Mouse (Mus musculus) mouse trophoblast stem cell (cell line): ENCODE data around the gene Mrvi1.

ENCODE experiments used
- in situ Hi-C, 2 experiments: fragments of 300-500 bp; cut with MseI, MboI; formaldehyde crosslinking; loops; 2 replicates in 1 of 2; 3 replicates in 1 of 2; pipeline ENCODE4 v1.15.1; 2025

Gene Mrvi1

GRCm38 (mm10) chr7:110834522-110834921 is 147.7 kb downstream of the Mrvi1 start:
- in situ Hi-C loops, result no loop called here

GRCm38 (mm10) chr7:110834018-110834417 is 148.2 kb downstream of the Mrvi1 start:
- in situ Hi-C loops, result no loop called here

DNA sequence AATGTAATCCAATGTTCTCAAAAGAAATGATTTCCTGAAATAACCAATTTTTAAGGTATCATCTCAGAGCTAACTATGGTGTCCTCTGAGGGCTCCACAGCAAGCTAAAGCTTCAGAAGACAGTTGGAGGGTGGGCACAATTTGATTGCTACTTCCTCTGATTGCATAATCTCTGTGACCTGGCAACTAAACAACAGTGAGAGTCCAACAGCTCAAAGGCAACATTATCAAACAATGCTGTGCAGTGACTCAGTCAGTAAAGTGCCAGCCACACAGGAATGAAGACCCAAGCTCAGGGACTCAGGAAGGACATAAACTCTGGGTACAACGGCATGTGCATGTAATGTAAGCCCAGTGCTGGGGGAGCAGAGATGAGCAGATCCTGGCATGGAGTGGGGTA is 149.2 kb downstream of the Mrvi1 start:
- in situ Hi-C loops, result no loop called here

DNA sequence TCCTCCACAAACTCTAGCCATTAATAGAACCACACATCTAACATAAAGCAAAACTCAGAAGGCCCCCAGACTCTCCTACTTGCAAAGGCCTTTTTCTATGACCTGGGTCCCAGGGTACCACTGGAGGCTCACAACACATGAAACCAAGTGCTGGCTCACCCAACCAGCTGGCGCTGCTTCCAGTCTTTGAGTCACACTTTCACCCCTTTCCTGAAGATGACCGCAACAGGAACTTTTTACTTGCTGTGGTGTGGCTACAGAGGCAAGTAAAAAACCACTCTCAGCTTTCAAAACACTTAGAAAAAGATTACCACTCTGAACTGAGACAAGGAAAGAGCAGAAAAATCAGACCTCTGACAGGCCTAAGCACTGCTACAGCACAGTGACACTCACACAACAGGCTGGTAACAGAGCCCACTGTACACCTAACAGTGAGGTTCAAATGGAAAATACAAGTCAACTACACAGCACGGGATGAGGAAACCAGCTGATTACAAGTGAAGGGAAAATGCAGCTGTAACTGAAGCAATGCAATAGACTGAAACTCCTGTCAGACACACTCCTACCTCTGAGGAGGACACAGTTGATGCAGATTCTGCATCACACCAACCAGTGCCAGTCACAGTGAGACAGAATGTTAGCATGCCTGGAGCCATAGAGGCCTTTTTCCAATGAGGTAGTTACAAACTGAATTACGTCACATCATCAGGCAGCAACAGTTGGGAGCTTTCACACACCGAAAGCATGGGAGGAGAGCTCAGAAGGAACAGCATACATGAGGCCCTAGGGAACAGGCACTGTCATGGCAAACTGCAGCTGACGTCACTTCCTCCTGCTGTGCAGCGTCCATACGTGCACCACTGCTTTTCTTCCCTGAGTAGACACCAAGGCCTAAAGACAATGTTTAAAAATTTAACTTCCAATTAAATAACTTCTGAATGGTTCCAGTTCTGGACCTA is 158.0 kb downstream of the Mrvi1 start:
- in situ Hi-C loops, result no loop called here

GRCm38 (mm10) chr7:110823593-110823992 is 158.7 kb downstream of the Mrvi1 start:
- in situ Hi-C loops, result no loop called here

GRCm38 (mm10) chr7:110823076-110823475 is 159.2 kb downstream of the Mrvi1 start:
- in situ Hi-C loops, result no loop called here

- in situ Hi-C loops, result no loop called here
Measured at GRCm38 (mm10) chr7:110822055-110822454, 160.2 kb downstream of the Mrvi1 start.

GRCm38 (mm10) chr7:110821653-110822052 is 160.6 kb downstream of the Mrvi1 start:
- in situ Hi-C loops, result no loop called here

GRCm38 (mm10) chr7:110821068-110821467 is 161.2 kb downstream of the Mrvi1 start:
- in situ Hi-C loops, result no loop called here

- in situ Hi-C loops, result loop anchor here (5.0 to 10.0 kb wide), 4 partner anchors 106 to 198 kb away; no protein-coding TSS in a partner anchor
Measured at GRCm38 (mm10) chr7:110818787-110819350, 163.4 kb downstream of the Mrvi1 start.
